Mouse (Mus musculus) neural tube, embryonic 11.5 days (tissue): ENCODE measurements around the gene Icam5. TPM values are rescaled to one million over a fixed set of nuclear protein-coding genes. Genes with fewer than 3 reads are reported as not detected.

Experiments used
- ATAC-seq: fragments of 200-750 bp; cut with Nextera tagmentation; 2 replicates; pipeline ENCODE4 v1.8.0; 2017; ENCODE audit warnings: moderate number of reproducible peaks, mild to moderate bottlenecking, moderate TSS enrichment, moderate library complexity; ENCODE audit not compliant: insufficient read depth, low FRiP score, low TSS enrichment
- DNase-seq: peaks from one replicate; pipeline ENCODE4 v3.0.0-alpha.2; 2015; ENCODE audit warnings: low spot score
- H3K27ac ChIP-seq: fragments of 300-500 bp; sonication (generic); 2 replicates; pipeline ENCODE4 v1.5.1; 2014; ENCODE audit warnings: low read depth, mild to moderate bottlenecking, low read length
- H3K27me3 ChIP-seq: fragments of 300-500 bp; sonication (generic); 2 replicates; pipeline ENCODE4 v1.6.1; 2014; ENCODE audit warnings: mild to moderate bottlenecking, low read length, mixed read lengths; ENCODE audit not compliant: control insufficient read depth, insufficient read depth
- H3K36me3 ChIP-seq: fragments of 300-500 bp; sonication (generic); 2 replicates; pipeline ENCODE4 v1.6.1; 2014; ENCODE audit warnings: mild to moderate bottlenecking, low read length, moderate library complexity, mixed read lengths; ENCODE audit not compliant: control insufficient read depth, insufficient read depth
- H3K4me1 ChIP-seq: fragments of 300-500 bp; sonication (generic); 2 replicates; pipeline ENCODE4 v1.6.1; 2014; ENCODE audit warnings: low read length, mixed read lengths; ENCODE audit not compliant: control insufficient read depth, insufficient read depth
- H3K4me2 ChIP-seq: fragments of 300-500 bp; sonication (generic); 2 replicates; pipeline ENCODE4 v1.6.1; 2014; ENCODE audit warnings: low read depth, mild to moderate bottlenecking, moderate library complexity
- H3K4me3 ChIP-seq: fragments of 300-500 bp; sonication (generic); 2 replicates; pipeline ENCODE4 v1.5.1; 2014; ENCODE audit warnings: low read depth, low read length
- H3K9ac ChIP-seq: fragments of 300-500 bp; sonication (generic); 2 replicates; pipeline ENCODE4 v1.6.1; 2014; ENCODE audit warnings: mild to moderate bottlenecking, low read length
- H3K9me3 ChIP-seq: fragments of 300-500 bp; sonication (generic); 2 replicates; pipeline ENCODE4 v1.6.1; 2016; ENCODE audit warnings: low read length; ENCODE audit not compliant: control insufficient read depth
- WGBS: fragments of 180-500 bp; shearing (Covaris S2); extraction: QIAGEN DNeasy Blood & Tissue Kit; methylation state at CpG from one replicate; pipeline ENCODE4 v1.1.7; 2014; 5-methylcytosine and 5-hydroxymethylcytosine counted together
- polyA plus RNA-seq: library from polyadenylated mRNA; unstranded; fragments of >200 nt; fragmentation: Nextera tagmentation; extraction: Ambion mirVana; gene quantifications from 2 replicates; pipeline ENCODE4 v1.2.1, GENCODE M21; 2014

Icam5 gene
- polyA plus RNA-seq, 1 experiment from 2014 or later, result not detected

GRCm38 (mm10) chr9:21017177-21017575 lies 14.7 kb upstream of the Icam5 start:
- Histone ChIP-seq H3K4me2 (no peak overlapping the region), H3K9me3 (no peaks in the 10 kb centered on the region), H3K9ac (no peak overlapping the region), H3K4me1 (peaks cover 6% of the 10 kb centered on the region; the same call in 1 of the 2 replicates), H3K27ac (no peak overlapping the region), H3K27me3 (peaks cover 43% of the 10 kb centered on the region), H3K4me3 (no peak overlapping the region), H3K36me3 (no peaks in the 10 kb centered on the region)
- no peak for ATAC-seq
- WGBS, result 40% methylated on average over 4 of the region's 4 CpGs
- DNase-seq, result no peak

DNA sequence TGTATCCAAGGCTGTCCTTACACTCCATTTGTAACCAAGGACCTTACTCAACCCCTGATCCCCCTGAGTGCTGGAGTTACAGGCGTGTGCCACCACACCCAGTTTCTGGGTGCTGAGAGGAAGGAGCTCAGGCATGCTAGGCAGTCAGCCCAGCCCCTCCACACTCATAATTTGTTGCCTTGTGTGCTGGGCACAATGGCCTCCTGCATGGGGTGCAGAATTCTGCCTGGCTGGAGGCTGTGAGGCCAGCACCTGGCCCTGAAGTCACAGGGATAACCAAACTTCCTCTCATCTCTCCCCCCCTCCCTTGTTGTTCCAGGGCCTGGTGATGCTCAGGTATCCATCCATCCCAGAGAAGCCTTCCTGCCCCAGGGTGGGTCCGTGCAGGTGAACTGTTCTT lies 13.3 kb upstream of the Icam5 start:
- peaks cover 43% of the 10 kb centered on the region for H3K27me3 ChIP-seq
- 85% methylated on average over 2 of the region's 2 CpGs for WGBS

GRCm38 (mm10) chr9:21021363-21021762 lies 10.5 kb upstream of the Icam5 start:
- DNase-seq (no peak), ATAC-seq (no peak)
- WGBS, result 81% methylated on average over 3 of the region's 3 CpGs
- no peak overlapping the region for H3K4me2 ChIP-seq
- H3K27me3 ChIP-seq, result peaks cover 19% of the 10 kb centered on the region
- H3K9me3 ChIP-seq, result no peaks in the 10 kb centered on the region
- no peak overlapping the region for H3K27ac ChIP-seq
- H3K4me3 ChIP-seq, result no peak overlapping the region
- no peaks in the 10 kb centered on the region for H3K4me1 ChIP-seq
- no peaks in the 10 kb centered on the region for H3K36me3 ChIP-seq
- H3K9ac ChIP-seq, result no peak overlapping the region

More for the DNA sequence above, 13.3 kb upstream of the Icam5 start:
- Histone ChIP-seq H3K36me3 (no peaks in the 10 kb centered on the region), H3K4me2 (no peak overlapping the region), H3K9ac (no peak overlapping the region), H3K4me1 (peaks cover 6% of the 10 kb centered on the region; the same call in 1 of the 2 replicates), H3K27ac (no peak overlapping the region), H3K4me3 (no peak overlapping the region), H3K9me3 (no peaks in the 10 kb centered on the region)
- ATAC-seq (no peak), DNase-seq (no peak)

GRCm38 (mm10) chr9:21022288-21022687 lies 9.6 kb upstream of the Icam5 start:
- Histone ChIP-seq H3K27ac (no peak overlapping the region), H3K9ac (no peak overlapping the region), H3K27me3 (peaks cover 10% of the 10 kb centered on the region), H3K4me2 (no peak overlapping the region), H3K9me3 (no peaks in the 10 kb centered on the region), H3K36me3 (no peaks in the 10 kb centered on the region), H3K4me1 (no peaks in the 10 kb centered on the region), H3K4me3 (no peak overlapping the region)
- ATAC-seq (no peak), DNase-seq (no peak)
- 63% methylated on average over 6 of the region's 6 CpGs for WGBS

DNA sequence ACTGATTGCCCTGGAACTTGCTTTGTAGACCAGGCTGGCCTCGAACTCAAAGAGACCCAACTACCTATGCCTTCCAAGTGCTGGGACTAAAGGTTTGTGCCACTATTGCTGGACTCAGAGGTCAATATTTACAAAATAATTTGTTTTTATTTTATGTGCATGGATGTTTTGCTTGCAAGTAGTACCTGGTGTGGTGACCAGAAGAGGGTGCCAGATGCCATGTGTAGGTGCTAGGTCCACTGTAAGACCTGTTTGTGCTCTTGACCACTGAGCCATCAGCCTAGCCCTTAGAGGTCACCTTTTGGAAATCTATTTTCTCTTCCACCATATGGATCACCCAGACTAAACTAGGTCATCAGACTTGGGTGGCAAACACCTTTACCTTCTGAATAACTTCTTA lies 9.1 kb upstream of the Icam5 start:
- Histone ChIP-seq H3K9me3 (no peaks in the 10 kb centered on the region), H3K27ac (no peak overlapping the region), H3K4me1 (no peaks in the 10 kb centered on the region; the same call in 1 of the 2 replicates), H3K27me3 (peaks cover 6% of the 10 kb centered on the region), H3K9ac (no peak overlapping the region), H3K4me2 (no peak overlapping the region), H3K4me3 (no peak overlapping the region), H3K36me3 (no peaks in the 10 kb centered on the region)
- WGBS, result 81% methylated on average over 1 of the region's 1 CpGs
- DNase-seq, result no peak
- ATAC-seq, result no peak

DNA sequence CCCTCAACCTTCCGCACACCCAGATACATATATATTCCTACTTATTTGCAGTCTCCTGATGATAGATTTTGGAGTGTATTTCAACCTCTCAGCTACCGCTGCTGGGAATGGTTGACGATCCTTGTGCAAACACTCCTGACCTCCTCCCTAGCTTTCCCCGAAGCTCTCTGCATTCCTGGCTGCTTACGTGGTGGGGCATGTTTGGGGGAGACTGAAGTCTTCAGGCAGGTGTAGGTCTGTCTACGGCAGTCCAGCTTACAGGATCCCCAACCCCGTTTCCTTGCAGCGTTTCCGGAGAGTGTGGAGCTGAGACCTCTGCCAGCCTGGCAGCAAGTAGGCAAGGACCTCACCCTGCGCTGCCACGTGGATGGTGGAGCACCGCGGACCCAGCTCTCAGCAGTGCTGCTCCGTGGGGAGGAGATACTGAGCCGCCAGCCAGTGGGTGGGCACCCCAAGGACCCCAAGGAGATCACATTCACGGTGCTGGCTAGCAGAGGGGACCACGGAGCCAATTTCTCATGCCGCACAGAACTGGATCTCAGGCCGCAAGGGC lies 6.5 kb upstream of the Icam5 start:
- 79% methylated on average over 19 of the region's 19 CpGs for WGBS
- Histone ChIP-seq H3K4me3 (no peak overlapping the region), H3K9ac (no peak overlapping the region), H3K27me3 (peaks cover 17% of the 10 kb centered on the region), H3K4me1 (no peaks in the 10 kb centered on the region; the same call in 1 of the 2 replicates), H3K27ac (no peak overlapping the region), H3K9me3 (no peaks in the 10 kb centered on the region), H3K4me2 (no peak overlapping the region), H3K36me3 (no peaks in the 10 kb centered on the region)
- ATAC-seq (no peak), DNase-seq (no peak)

DNA sequence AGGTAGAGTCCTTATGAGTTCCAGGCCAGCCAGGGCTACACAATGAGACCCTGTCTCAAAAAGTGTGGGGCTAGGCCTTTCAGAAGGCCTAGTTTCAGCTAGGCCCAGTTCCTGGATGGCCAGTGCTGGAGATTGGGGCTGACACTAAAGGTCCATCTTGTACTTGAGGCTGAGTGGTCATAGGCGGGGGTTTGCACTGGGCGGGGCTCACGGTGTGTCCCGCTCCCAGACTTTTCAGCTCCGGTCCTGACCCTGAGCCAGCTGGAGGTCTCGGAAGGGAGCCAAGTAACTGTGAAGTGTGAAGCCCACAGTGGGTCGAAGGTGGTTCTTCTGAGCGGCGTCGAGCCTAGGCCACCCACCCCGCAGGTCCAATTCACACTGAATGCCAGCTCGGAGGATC lies 5.0 kb upstream of the Icam5 start:
- Histone ChIP-seq H3K36me3 (no peaks in the 10 kb centered on the region), H3K9me3 (no peaks in the 10 kb centered on the region), H3K9ac (no peak overlapping the region), H3K4me3 (no peak overlapping the region), H3K27ac (no peak overlapping the region), H3K4me2 (no peak overlapping the region), H3K27me3 (peaks cover 30% of the 10 kb centered on the region), H3K4me1 (peaks cover 10% of the 10 kb centered on the region)
- no peak for DNase-seq
- WGBS, result 81% methylated on average over 12 of the region's 12 CpGs
- ATAC-seq, result no peak

DNA sequence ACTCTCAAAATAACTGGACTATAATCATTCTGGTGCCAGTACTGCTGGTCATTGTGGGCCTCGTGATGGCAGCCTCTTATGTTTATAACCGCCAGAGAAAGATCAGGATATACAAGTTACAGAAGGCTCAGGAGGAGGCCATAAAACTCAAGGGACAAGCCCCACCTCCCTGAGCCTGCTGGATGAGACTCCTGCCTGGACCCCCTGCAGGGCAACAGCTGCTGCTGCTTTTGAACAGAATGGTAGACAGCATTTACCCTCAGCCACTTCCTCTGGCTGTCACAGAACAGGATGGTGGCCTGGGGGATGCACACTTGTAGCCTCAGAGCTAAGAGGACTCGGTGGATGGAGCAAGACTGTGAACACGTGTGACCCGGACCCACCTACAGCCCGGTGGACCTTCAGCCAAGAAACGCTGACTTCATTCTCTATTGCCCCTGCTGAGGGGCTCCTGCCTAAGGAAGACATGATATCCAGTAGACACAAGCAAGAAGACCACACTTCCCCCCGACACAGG lies 4.0 kb upstream of the Icam5 start:
- Histone ChIP-seq H3K4me3 (no peak overlapping the region), H3K9me3 (no peaks in the 10 kb centered on the region), H3K27ac (no peak overlapping the region), H3K4me1 (peaks cover 14% of the 10 kb centered on the region), H3K27me3 (peaks cover 40% of the 10 kb centered on the region), H3K4me2 (no peak overlapping the region), H3K36me3 (no peaks in the 10 kb centered on the region), H3K9ac (no peak overlapping the region)
- DNase-seq (peak; percentile 23), ATAC-seq (no peak)
- WGBS, result 33% methylated on average over 8 of the region's 8 CpGs

GRCm38 (mm10) chr9:21028560-21029110 lies 3.2 kb upstream of the Icam5 start:
- Histone ChIP-seq H3K9me3 (no peaks in the 10 kb centered on the region), H3K36me3 (no peaks in the 10 kb centered on the region), H3K27me3 (peaks cover 48% of the 10 kb centered on the region), H3K4me2 (no peak overlapping the region), H3K27ac (no peak overlapping the region), H3K4me3 (no peak overlapping the region), H3K9ac (no peak overlapping the region), H3K4me1 (peaks cover 21% of the 10 kb centered on the region)
- no peak for DNase-seq
- WGBS, result 65% methylated on average over 6 of the region's 6 CpGs
- no peak for ATAC-seq
